Mouse (Mus musculus) megakaryocyte, embryonic 14.5 days (primary cell): ENCODE measurements around the gene Foxe3. TPM values are rescaled to one million over a fixed set of nuclear protein-coding genes. Genes with fewer than 3 reads are reported as not detected.
A peak's percentile ranks its signal among the peaks of the same experiment; 100 is the strongest.

ENCODE experiments used
- H3K27me3 ChIP-seq: replicated peaks from 2 replicates; pipeline ENCODE3; 2012; ENCODE audit warnings: inconsistent platforms
- H3K36me3 ChIP-seq: replicated peaks from 2 replicates; pipeline ENCODE3; 2012; ENCODE audit warnings: low read length, inconsistent platforms, mixed read lengths
- H3K4me1 ChIP-seq: 2 replicates; pipeline ENCODE4 v1.6.1; 2012; ENCODE audit warnings: inconsistent platforms
- H3K4me3 ChIP-seq: replicated peaks from 2 replicates; pipeline ENCODE3; 2012; ENCODE audit warnings: moderate library complexity, mild to moderate bottlenecking, inconsistent platforms
- H3K9me3 ChIP-seq: 2 replicates; pipeline ENCODE4 v1.6.1; 2012; ENCODE audit warnings: inconsistent platforms
- FLI1 ChIP-seq: IDR thresholded peaks from 2 replicates; pipeline ENCODE4 v1.6.1; 2012; ENCODE audit warnings: low read length, inconsistent platforms, mixed read lengths
- GATA1 ChIP-seq: IDR thresholded peaks from 3 replicates; pipeline ENCODE4 v1.6.1; 2012; ENCODE audit warnings: mixed read lengths, low read length, inconsistent platforms, borderline replicate concordance
- polyA plus RNA-seq: library from polyadenylated mRNA; stranded (reverse); fragments of >175 nt; gene quantifications from 2 replicates; pipeline ENCODE4 v1.2.3, GENCODE M21; 2012; ENCODE audit warnings: low replicate concordance; ENCODE audit not compliant: insufficient read depth

The Foxe3 gene
- polyA plus RNA-seq, 1 experiment, result not detected

DNA sequence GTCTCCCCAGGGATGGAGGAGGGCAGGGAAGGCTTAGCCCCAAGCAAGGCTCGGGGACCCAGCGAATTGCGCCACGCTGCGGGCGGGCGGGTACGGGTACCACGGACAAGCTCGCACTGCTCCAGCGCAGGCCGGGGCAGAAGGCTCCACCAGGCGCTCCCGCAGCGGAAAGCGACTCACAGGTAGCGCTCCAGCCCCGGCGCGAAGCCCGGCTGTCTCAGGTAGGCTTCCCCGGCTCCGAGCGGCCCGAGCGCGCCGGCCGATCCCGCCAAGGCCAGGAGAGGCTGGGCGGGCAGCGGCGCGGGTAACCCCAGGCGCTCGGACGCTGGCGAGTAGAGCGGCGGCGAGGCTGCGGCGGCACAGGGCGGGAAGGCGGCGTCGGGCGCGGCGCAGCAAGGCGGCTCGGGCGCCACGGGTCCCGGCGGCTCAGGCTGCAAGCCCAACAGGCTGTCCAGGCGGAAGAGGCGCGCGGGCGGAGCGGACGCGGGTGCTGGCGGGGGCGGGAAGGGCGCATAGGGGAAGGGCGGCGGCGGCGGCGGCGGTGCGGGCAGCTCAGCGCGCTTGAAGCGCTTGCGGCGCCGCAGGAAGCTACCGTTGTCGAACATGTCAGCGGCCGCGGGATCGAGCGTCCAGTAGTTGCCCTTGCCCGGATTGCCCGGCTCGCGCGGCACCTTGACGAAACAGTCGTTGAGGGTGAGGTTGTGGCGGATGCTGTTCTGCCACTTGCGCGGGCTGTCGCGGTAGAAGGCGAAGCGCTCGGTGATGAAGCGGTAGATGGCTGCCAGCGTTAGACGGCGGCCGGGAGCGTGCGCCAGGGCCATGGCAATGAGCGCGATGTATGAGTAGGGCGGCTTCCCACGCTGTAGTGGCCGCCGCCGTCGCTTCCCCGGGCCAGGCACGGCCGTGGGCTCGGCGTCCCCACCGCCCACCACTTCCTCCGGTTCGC is 569 bp downstream of the Foxe3 start:
- no peak for TF ChIP-seq FLI1
- no peak for TF ChIP-seq GATA1

DNA sequence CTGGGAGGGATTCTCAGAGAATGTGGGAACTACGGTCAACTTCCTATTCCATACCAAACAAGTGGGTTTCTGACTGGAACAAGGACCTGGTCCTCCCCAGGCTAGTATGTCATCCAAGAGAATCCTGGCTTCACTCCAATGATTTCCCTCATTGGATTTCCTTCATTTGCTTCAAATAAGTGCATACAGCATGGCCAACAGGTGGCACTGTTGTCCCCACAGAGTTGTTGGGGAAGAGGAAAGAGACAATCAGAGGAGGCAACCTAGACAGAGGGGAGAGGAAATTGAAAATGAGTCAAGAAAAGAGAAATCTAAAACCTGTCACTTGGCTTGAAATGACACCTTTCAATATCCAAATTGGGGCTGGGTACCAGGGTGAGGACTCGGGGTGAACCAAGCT is 8.7 kb downstream of the Foxe3 start:
- Histone ChIP-seq H3K36me3 (peaks cover 7% of the 10 kb centered on the region), H3K4me3 (no peak overlapping the region), H3K4me1 (peaks cover 28% of the 10 kb centered on the region), H3K9me3 (no peaks in the 10 kb centered on the region), H3K27me3 (peaks cover 26% of the 10 kb centered on the region)
- TF ChIP-seq FLI1 (no peak), GATA1 (no peak)

More for the DNA sequence above, 569 bp downstream of the Foxe3 start:
- peak overlapping the region; percentile 89 for H3K4me3 ChIP-seq
- peaks cover 78% of the 10 kb centered on the region for H3K27me3 ChIP-seq
- H3K36me3 ChIP-seq, result no peaks in the 10 kb centered on the region
- H3K4me1 ChIP-seq, result peaks cover 22% of the 10 kb centered on the region
- H3K9me3 ChIP-seq, result no peaks in the 10 kb centered on the region

DNA sequence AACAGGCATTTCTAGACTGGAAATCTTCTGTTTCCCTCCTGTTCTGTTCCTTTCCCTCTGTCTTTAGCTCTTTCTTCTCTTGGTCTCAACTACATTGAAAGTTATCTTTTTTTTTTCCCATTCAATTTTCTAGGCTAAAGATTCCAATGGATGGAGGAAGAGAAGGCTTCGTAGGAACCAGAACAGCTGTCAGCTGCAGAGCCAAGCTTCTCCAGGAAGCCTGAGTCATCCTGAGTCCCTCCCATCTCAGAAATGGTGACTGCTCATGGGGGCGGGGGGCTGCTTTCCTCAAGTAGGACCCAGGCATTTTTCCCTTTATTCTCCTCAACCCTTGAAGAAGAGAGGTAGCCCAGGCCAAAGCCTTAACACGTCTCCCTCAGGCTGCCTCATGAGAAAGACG is 9.8 kb downstream of the Foxe3 start:
- H3K27me3 ChIP-seq, result peaks cover 30% of the 10 kb centered on the region
- H3K9me3 ChIP-seq, result no peaks in the 10 kb centered on the region
- TF ChIP-seq FLI1, result no peak
- TF ChIP-seq GATA1, result no peak
- no peak overlapping the region for H3K4me3 ChIP-seq
- peaks cover 7% of the 10 kb centered on the region for H3K36me3 ChIP-seq
- peaks cover 28% of the 10 kb centered on the region for H3K4me1 ChIP-seq

DNA sequence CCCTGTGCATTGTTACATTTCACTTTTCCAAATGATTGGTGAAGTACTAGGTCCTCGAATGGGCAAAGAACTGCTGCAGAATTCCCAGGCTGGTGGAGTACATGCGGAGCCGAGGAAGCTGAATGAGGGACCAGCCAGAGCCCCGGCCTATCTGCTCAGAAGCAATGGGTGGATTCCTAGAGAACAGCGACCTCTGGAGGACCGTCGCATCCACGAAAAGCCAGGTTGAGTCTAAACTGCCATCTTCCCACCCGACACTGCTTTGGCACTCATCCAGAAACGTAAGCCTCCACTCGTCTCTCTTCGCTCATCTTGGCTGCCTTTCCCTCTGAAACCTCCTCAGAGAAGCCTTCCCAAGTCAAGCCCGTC is 12.2 kb downstream of the Foxe3 start:
- peaks cover 45% of the 10 kb centered on the region for H3K27me3 ChIP-seq

DNA sequence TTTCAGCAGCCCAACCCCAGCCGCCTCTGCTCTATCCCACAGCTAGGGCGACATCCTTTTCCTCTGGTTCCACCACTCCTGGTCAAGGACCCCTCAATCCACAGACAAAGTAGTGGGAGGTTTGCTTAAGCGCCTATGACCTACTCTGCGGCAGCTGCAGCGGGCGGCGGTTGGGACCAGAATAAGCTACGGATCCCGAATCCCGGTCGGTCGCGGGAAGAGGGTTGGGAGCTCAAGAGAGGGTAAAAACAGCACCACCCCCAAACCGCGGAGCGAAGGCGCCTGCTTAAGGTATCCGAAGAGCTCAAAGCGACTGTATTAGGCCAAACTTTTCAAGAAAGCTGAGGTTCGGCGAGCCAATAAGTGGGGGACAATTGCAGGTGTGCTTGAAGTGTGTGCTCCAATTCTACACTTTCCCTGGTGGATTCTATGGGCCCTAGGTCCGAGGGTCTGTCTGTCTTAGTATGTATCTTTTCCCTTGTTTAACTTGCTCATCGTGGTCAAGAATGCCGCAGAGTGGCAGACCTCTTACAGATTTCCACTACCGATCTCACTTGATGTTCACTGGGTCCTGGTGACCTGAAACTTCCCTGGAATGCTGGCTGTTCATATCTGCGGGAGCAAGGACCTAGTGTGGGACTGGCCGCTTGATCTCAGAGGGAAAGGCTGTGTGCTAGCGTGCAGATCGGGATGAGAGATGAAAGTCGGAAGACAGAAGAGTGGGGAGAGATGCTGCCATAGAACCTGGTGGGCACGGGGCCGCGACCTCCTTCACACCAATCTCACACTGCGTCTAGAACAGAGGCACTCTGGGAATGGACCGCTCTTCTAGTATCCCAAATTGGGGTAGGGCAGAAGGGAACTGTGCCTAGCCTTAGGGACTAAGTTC is 12.9 kb downstream of the Foxe3 start:
- Histone ChIP-seq H3K36me3 (peaks cover 7% of the 10 kb centered on the region), H3K27me3 (peaks cover 52% of the 10 kb centered on the region)
- TF ChIP-seq GATA1 (no peak), FLI1 (no peak)

More for the DNA sequence above, 12.2 kb downstream of the Foxe3 start:
- no peak for TF ChIP-seq FLI1
- no peak for TF ChIP-seq GATA1
- Histone ChIP-seq H3K9me3 (no peaks in the 10 kb centered on the region), H3K4me1 (peaks cover 46% of the 10 kb centered on the region), H3K36me3 (peaks cover 7% of the 10 kb centered on the region), H3K4me3 (no peak overlapping the region)

DNA sequence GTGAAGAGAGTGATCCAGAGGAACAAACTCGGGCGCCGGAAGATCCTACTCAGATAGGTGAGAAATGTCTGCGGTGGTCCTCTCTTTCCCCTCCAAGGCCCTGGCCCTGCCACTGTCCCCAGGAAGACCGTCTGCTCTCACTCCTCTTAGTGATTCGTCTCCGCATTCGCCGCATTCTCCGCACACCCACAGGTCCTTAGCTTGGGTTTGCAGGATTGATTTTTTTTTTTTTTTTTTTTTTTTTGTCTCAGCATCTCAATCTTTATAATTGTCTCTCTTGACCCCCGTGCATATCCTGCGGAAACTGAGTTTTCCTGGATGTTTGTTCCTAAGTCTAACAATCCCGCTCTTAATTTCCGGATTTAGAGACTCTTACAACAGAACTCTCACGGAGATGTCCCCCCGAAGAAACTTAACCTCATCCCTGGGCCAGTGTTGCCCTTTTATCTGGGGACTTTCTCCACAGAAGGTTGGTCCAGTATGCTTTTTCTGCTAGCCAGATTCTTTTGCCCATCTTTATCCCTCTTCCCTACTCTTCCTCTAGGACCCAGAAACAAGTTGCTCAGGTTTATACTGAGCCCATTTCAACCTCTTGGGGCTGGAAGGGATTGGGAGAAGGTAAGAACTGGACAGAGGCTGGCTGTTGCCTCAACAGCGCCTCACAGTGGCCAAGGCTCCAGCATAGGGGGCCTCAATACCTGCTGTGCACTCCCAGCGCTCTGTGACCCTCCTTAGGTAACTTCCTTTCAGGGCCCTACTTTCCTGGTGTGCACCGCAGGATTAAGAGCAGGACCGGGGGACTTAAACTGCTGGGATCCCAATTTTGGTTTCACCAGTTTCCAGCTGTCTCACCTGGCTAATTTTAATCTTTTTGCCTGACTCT is 16.0 kb downstream of the Foxe3 start:
- Histone ChIP-seq H3K27me3 (peaks cover 80% of the 10 kb centered on the region), H3K4me3 (peak overlapping the region; percentile 95), H3K4me1 (peaks cover 57% of the 10 kb centered on the region), H3K36me3 (peaks cover 7% of the 10 kb centered on the region), H3K9me3 (peaks cover 14% of the 10 kb centered on the region; the same call in 1 of the 2 replicates)
- TF ChIP-seq FLI1 (no peak), GATA1 (no peak)

More for the DNA sequence above, 12.9 kb downstream of the Foxe3 start:
- H3K4me3 ChIP-seq, result no peak overlapping the region
- H3K9me3 ChIP-seq, result no peaks in the 10 kb centered on the region
- H3K4me1 ChIP-seq, result peaks cover 52% of the 10 kb centered on the region

DNA sequence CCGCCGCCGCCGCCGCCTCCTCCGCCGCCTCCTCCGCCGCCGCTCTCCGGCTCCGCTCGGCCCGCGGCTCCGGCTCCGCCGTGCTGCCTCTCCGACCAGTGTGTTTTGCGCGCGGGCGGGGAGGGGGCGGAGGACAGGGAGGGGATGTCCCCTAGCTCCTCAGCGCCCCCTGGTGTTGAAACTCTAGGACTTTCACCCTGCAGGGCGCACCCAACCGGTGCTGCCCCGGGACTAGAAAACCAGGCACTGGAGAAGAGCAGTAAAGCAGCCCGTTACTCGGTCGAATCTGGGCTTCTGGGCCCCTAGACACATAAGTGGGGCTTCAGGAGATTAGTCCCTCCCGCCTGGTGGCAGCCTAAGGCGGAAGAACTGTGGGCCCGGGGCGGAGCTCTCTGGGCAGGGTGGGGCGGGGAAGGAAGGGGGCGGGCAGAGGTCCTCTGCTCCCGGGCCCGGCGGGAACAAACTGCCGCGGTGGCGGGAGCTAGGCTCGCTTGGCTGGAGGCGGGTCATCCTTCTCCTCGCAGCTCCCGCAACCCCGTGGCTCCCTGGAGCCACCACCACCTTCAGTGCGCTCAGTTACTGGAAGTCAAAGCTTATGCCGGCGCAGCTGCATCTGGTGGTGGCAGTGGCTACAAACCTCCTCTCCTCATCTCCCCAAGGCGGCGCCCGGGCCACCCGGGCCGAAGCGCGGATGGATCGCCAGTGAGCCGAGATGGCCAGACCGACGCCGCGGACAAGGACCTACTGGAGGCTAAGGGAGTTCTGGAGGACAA is 16.8 kb downstream of the Foxe3 start, which contains the start of gene Foxd2:
Gene Foxd2, minus strand, starts transcription at position 45 of the 773 bp plus-strand sequence.
- Histone ChIP-seq H3K36me3 (peaks cover 7% of the 10 kb centered on the region), H3K4me3 (peak within 1 kb of the TSS; percentile 95), H3K27me3 (peaks cover 87% of the 10 kb centered on the region), H3K9me3 (peaks cover 14% of the 10 kb centered on the region; the same call in 1 of the 2 replicates), H3K4me1 (peaks cover 51% of the 10 kb centered on the region)
- TF ChIP-seq FLI1, result no peak
- no peak for TF ChIP-seq GATA1

DNA sequence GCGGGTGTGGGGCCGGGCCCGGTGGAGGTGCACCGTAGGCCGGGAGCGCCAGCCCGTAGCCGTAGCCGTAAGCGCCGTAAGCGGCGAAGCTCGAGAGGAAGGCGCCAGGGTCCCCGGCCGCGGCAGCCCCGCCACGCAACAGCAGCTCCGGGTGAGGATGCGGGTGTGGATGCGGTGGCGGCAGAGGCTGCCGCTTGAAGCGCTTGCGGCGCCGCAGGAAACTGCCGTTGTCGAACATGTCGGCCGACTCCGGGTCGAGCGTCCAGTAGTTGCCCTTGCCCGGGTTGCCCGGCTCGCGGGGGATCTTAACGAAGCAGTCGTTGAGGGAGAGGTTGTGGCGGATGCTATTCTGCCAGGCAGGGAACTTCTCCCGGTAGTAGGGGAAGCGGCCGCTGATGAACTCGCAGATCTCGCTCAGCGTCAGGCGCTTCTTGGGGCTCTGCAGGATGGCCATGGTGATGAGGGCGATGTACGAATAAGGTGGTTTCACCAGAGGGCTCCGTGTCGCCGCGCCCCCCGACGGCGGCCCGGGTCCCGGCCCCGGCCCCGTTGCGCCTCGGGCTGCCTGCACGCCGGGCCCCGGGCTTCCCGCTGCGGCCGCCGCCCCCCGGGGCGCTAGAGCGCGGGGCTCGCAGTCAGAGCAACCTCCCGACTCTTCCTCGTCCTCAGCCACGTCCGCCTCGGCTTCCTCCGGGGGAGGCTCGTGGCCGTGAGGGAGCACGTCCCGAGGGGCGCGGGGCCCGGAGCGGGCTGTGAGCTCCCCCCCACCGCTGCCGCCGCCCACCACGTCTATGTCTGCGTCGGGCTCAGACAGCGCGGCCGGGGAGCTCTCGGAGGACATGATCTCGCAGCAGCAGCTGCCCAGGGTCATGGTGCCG is 17.6 kb downstream of the Foxe3 start:
- peaks cover 14% of the 10 kb centered on the region; the same call in 1 of the 2 replicates for H3K9me3 ChIP-seq
- TF ChIP-seq GATA1 (no peak), FLI1 (no peak)
- H3K4me3 ChIP-seq, result peak overlapping the region; percentile 95
- H3K4me1 ChIP-seq, result peaks cover 43% of the 10 kb centered on the region
- H3K36me3 ChIP-seq, result peaks cover under 1% of the 10 kb centered on the region
- H3K27me3 ChIP-seq, result peaks cover 87% of the 10 kb centered on the region
